Mouse (Mus musculus): Measurements from ENCODE around the gene Opcml.

Gene Opcml

GRCm38 (mm10) chr9:27790725-27791638 is at the start of gene Opcml:
Opcml (plus strand) TSS chr9:27790775.
- DNase-seq (ENCODE audit: low read depth, low spot score): peak; percentile 20

- DNase-seq (ENCODE audit: low read depth, low spot score): no peak
Observed at GRCm38 (mm10) chr9:27758709-27759108, 31.9 kb upstream of the Opcml start.

- no peak for DNase-seq (ENCODE audit: low read depth, low spot score)
Observed at GRCm38 (mm10) chr9:27761196-27761595, 29.4 kb upstream of the Opcml start.

GRCm38 (mm10) chr9:27766446-27766845 is 24.1 kb upstream of the Opcml start:
- DNase-seq (ENCODE audit: low read depth, low spot score): no peak

GRCm38 (mm10) chr9:27767196-27767900 is 23.2 kb upstream of the Opcml start:
- no peak for DNase-seq (ENCODE audit: low read depth, low spot score)

GRCm38 (mm10) chr9:27768788-27769187 is 21.8 kb upstream of the Opcml start:
- DNase-seq (ENCODE audit: low read depth, low spot score): no peak

- DNase-seq (ENCODE audit: low read depth, low spot score): no peak
Observed at GRCm38 (mm10) chr9:27781291-27781993, 9.1 kb upstream of the Opcml start.

- DNase-seq (ENCODE audit: low read depth, low spot score): no peak
Observed at GRCm38 (mm10) chr9:27781994-27782337, 8.6 kb upstream of the Opcml start.

GRCm38 (mm10) chr9:27791639-27791966 is 1.0 kb downstream of the Opcml start:
- DNase-seq (ENCODE audit: low read depth, low spot score): no peak

- DNase-seq (ENCODE audit: low read depth, low spot score): no peak
Observed at GRCm38 (mm10) chr9:27792226-27792625, 1.7 kb downstream of the Opcml start.

GRCm38 (mm10) chr9:27792994-27793393 is 2.4 kb downstream of the Opcml start:
- no peak for DNase-seq (ENCODE audit: low read depth, low spot score)

GRCm38 (mm10) chr9:27796535-27796934 is 6.0 kb downstream of the Opcml start:
- no peak for DNase-seq (ENCODE audit: low read depth, low spot score)

GRCm38 (mm10) chr9:27800992-27801391 is 10.4 kb downstream of the Opcml start:
- DNase-seq (ENCODE audit: low read depth, low spot score): no peak

- no peak for DNase-seq (ENCODE audit: low read depth, low spot score)
Observed at GRCm38 (mm10) chr9:27801807-27802206, 11.2 kb downstream of the Opcml start.

- no peak for DNase-seq (ENCODE audit: low read depth, low spot score)
Observed at GRCm38 (mm10) chr9:27802379-27802778, 11.8 kb downstream of the Opcml start.

GRCm38 (mm10) chr9:27804461-27804860 is 13.9 kb downstream of the Opcml start:
- DNase-seq (ENCODE audit: low read depth, low spot score): no peak

GRCm38 (mm10) chr9:27809741-27810140 is 19.2 kb downstream of the Opcml start:
- DNase-seq (ENCODE audit: low read depth, low spot score): no peak

- peak; percentile 61 for DNase-seq (ENCODE audit: low read depth, low spot score)
Observed at GRCm38 (mm10) chr9:27813207-27813790, 22.7 kb downstream of the Opcml start.

GRCm38 (mm10) chr9:27814161-27814560 is 23.6 kb downstream of the Opcml start:
- DNase-seq (ENCODE audit: low read depth, low spot score): no peak

- DNase-seq (ENCODE audit: low read depth, low spot score): no peak
Observed at GRCm38 (mm10) chr9:27821197-27821596, 30.6 kb downstream of the Opcml start.

- no peak for DNase-seq (ENCODE audit: low read depth, low spot score)
Observed at GRCm38 (mm10) chr9:27822681-27823080, 32.1 kb downstream of the Opcml start.

- DNase-seq (ENCODE audit: low read depth, low spot score): peak; percentile 16
Observed at GRCm38 (mm10) chr9:27824424-27824823, 33.8 kb downstream of the Opcml start.

Data from forelimb bud, embryonic 11.5 days (tissue).